Comparison of ENCODE assay signal across 20 mouse cellular contexts in the genomic region with DNA sequence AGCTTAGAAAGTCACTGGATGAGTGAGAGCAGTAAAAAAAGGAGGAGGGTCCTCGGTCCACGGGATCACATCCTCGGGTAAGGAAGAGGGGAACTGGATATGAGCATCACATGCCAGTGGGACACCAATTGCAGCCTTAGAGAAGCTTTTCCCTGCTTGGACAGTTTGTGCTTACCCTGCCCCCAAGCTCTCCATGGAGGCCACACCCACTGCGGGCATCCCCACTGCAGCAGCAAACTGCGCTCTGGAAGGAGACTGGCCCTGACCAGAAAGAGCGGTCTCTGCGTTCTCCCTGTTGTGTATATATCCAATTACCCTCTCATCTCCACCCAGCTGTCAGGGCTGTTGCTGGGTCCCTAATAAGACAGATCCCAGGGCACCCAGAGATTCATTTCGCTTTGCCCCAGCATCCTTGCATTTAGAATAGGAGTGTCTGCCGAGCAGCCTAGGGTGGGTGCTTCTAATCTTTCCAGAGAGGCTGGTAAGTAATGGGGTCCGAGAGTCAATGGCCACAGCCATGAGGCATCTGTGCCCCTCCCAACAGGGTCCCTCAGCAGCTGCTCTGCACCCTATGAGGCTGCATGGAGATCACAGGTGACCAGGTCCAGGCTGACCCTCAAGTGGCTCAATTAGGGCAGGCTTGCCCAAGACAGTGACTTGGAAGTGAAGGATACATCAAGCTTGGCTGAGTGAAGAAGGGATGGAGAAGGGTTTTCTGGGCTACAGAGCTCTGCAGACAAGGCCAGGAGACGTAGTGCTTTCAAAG. TPM values are rescaled to one million over a fixed set of nuclear protein-coding genes. Genes with fewer than 3 reads are reported as not detected.
DNase-seq lines count a peak whose midpoint lies in the region; ATAC-seq lines count a peak whose summit lies in the region.
"Had no signal": no experiment of that assay in that cellular context is flagged by ENCODE, and none has a peak within 500 bp of the region (broad histone marks: within the 10 kb centered on the region; RNA-seq: fewer than 3 reads in every experiment).

No protein-coding gene starts in this region.

- WGBS in kidney, embryonic 14.5 days, result 66% methylated on average over 11 of the region's 11 CpGs
- WGBS in midbrain, embryonic 12.5 days, result 39% methylated on average over 11 of the region's 11 CpGs
- 36% methylated on average over 11 of the region's 11 CpGs for WGBS in midbrain, embryonic 15.5 days
- 62% methylated on average over 11 of the region's 11 CpGs for WGBS in stomach, embryonic 16.5 days
- 44% methylated on average over 11 of the region's 11 CpGs for WGBS in forebrain, embryonic 13.5 days

- H3K27ac ChIP-seq in kidney, embryonic 14.5 days (ENCODE audit: low read depth, low read length), result no peak overlapping the region
- 0 out of 2 replicates have a peak overlapping the region, but pooled peaks have one; percentile 12 for H3K27ac ChIP-seq in midbrain, embryonic 12.5 days (replicated peaks)
- no peak overlapping the region for H3K27ac ChIP-seq in midbrain, embryonic 15.5 days
- H3K27ac ChIP-seq in stomach, embryonic 16.5 days (ENCODE audit: low read length), result no peak overlapping the region
- H3K27ac ChIP-seq in forebrain, embryonic 13.5 days, result no peak overlapping the region
- H3K27ac ChIP-seq: forebrain, embryonic 12.5 days; liver, embryonic 15.5 days; macrophage; neural tube, embryonic 15.5 days had no signal

- no peak overlapping the region for H3K4me2 ChIP-seq in kidney, embryonic 14.5 days (replicated peaks; ENCODE audit: low read depth, low read length)
- H3K4me2 ChIP-seq in midbrain, embryonic 12.5 days (replicated peaks), result no peak overlapping the region
- H3K4me2 ChIP-seq in midbrain, embryonic 15.5 days, result no peak overlapping the region
- no peak overlapping the region for H3K4me2 ChIP-seq in stomach, embryonic 16.5 days (ENCODE audit: low read depth, low read length)
- no peak overlapping the region for H3K4me2 ChIP-seq in forebrain, embryonic 13.5 days
- H3K4me2 ChIP-seq: forebrain, embryonic 12.5 days; liver, embryonic 15.5 days; neural tube, embryonic 15.5 days had no signal

- ATAC-seq in kidney, embryonic 14.5 days (ENCODE audit: low FRiP score, low TSS enrichment), result peak; percentile 51
- no peak for ATAC-seq in midbrain, embryonic 12.5 days (ENCODE audit: low FRiP score, low read depth)
- no peak for ATAC-seq in midbrain, embryonic 15.5 days (replicated peaks)
- peak; percentile 41; the same call in 1 of the 2 replicates for ATAC-seq in stomach, embryonic 16.5 days (ENCODE audit: insufficient read depth, low FRiP score)
- no peak for ATAC-seq in forebrain, embryonic 13.5 days

- DNase-seq in embryo, embryonic 11 days, result peak; percentile 36
- no peak for DNase-seq in embryo, embryonic 9.5 days (ENCODE audit: extremely low spot score)
- no peak for DNase-seq in kidney, postnatal 36 days
- DNase-seq: adrenal gland, adult 2 months; cerebellum, adult 8-10 months; kidney, postnatal 10 days; left cerebral cortex, postnatal 4 days; right cerebral cortex, postnatal 4 days; thymus, adult 2 months had no signal

- no peak overlapping the region for H3K9ac ChIP-seq in kidney, embryonic 14.5 days (ENCODE audit: low read depth, low read length)
- H3K9ac ChIP-seq in midbrain, embryonic 12.5 days (replicated peaks), result no peak overlapping the region
- H3K9ac ChIP-seq in midbrain, embryonic 15.5 days, result no peak overlapping the region
- no peak overlapping the region for H3K9ac ChIP-seq in stomach, embryonic 16.5 days (ENCODE audit: low read length)
- H3K9ac ChIP-seq in forebrain, embryonic 13.5 days, result no peak overlapping the region
- H3K9ac ChIP-seq: forebrain, embryonic 12.5 days; liver, embryonic 15.5 days; neural tube, embryonic 15.5 days had no signal

- peaks cover 13% of the 10 kb centered on the region for H3K4me1 ChIP-seq in kidney, embryonic 14.5 days (ENCODE audit: control insufficient read depth, insufficient read depth, low read length)
- peaks cover 26% of the 10 kb centered on the region for H3K4me1 ChIP-seq in midbrain, embryonic 12.5 days
- H3K4me1 ChIP-seq in midbrain, embryonic 15.5 days, result peaks cover 16% of the 10 kb centered on the region
- peaks cover 14% of the 10 kb centered on the region for H3K4me1 ChIP-seq in stomach, embryonic 16.5 days (ENCODE audit: control insufficient read depth, insufficient read depth, low read length)
- H3K4me1 ChIP-seq in forebrain, embryonic 13.5 days, result peaks cover 20% of the 10 kb centered on the region
- H3K4me1 ChIP-seq: liver, embryonic 15.5 days had no signal

- H3K36me3 ChIP-seq in kidney, embryonic 14.5 days (ENCODE audit: control insufficient read depth, insufficient read depth, low read length), result peaks cover 15% of the 10 kb centered on the region; the same call in 1 of the 2 replicates
- peaks cover 28% of the 10 kb centered on the region for H3K36me3 ChIP-seq in midbrain, embryonic 12.5 days
- no peaks in the 10 kb centered on the region for H3K36me3 ChIP-seq in midbrain, embryonic 15.5 days (replicated peaks)
- no peaks in the 10 kb centered on the region for H3K36me3 ChIP-seq in stomach, embryonic 16.5 days (ENCODE audit: control insufficient read depth, insufficient read depth, low read length)
- peaks cover 18% of the 10 kb centered on the region for H3K36me3 ChIP-seq in forebrain, embryonic 13.5 days (ENCODE audit: poor library complexity, severe bottlenecking)
- H3K36me3 ChIP-seq: liver, embryonic 15.5 days had no signal

- H3K9me3 ChIP-seq in kidney, embryonic 14.5 days (ENCODE audit: control insufficient read depth, low read length), result no peaks in the 10 kb centered on the region
- H3K9me3 ChIP-seq in midbrain, embryonic 12.5 days, result no peaks in the 10 kb centered on the region
- no peaks in the 10 kb centered on the region for H3K9me3 ChIP-seq in midbrain, embryonic 15.5 days
- H3K9me3 ChIP-seq in stomach, embryonic 16.5 days (replicated peaks; ENCODE audit: control insufficient read depth, low read length), result no peaks in the 10 kb centered on the region
- no peaks in the 10 kb centered on the region for H3K9me3 ChIP-seq in forebrain, embryonic 13.5 days (replicated peaks)
- H3K9me3 ChIP-seq: forebrain, embryonic 12.5 days; liver, embryonic 15.5 days; neural tube, embryonic 15.5 days had no signal

- no peaks in the 10 kb centered on the region for H3K27me3 ChIP-seq in kidney, embryonic 14.5 days (ENCODE audit: control insufficient read depth, insufficient read depth, low read length)
- no peaks in the 10 kb centered on the region for H3K27me3 ChIP-seq in midbrain, embryonic 12.5 days
- H3K27me3 ChIP-seq in midbrain, embryonic 15.5 days (replicated peaks), result no peaks in the 10 kb centered on the region
- H3K27me3 ChIP-seq in stomach, embryonic 16.5 days (ENCODE audit: control insufficient read depth, insufficient read depth, low read length), result no peaks in the 10 kb centered on the region
- H3K27me3 ChIP-seq in forebrain, embryonic 13.5 days, result no peaks in the 10 kb centered on the region
- H3K27me3 ChIP-seq: liver, embryonic 15.5 days; neural tube, embryonic 15.5 days had no signal

- no peak overlapping the region for H3K4me3 ChIP-seq in kidney, embryonic 14.5 days (ENCODE audit: low read length)
- no peak overlapping the region for H3K4me3 ChIP-seq in midbrain, embryonic 12.5 days
- no peak overlapping the region for H3K4me3 ChIP-seq in midbrain, embryonic 15.5 days
- no peak overlapping the region for H3K4me3 ChIP-seq in stomach, embryonic 16.5 days (replicated peaks; ENCODE audit: low read length)
- H3K4me3 ChIP-seq in forebrain, embryonic 13.5 days, result no peak overlapping the region
- H3K4me3 ChIP-seq: forebrain, embryonic 12.5 days; liver, embryonic 15.5 days; neural tube, embryonic 15.5 days had no signal

RNA-seq across cellular contexts. Expression of a gene that starts 8.9 kb away (rescaled TPM):
- polyA plus RNA-seq in kidney, embryonic 14.5 days (2014; fragmentation: Nextera tagmentation; extraction: Ambion mirVana), result 9.0 and 9.9 TPM in 2 replicates
- polyA plus RNA-seq in midbrain, embryonic 12.5 days (2016; fragmentation: Nextera tagmentation; extraction: Ambion mirVana), result 8.4 and 9.3 TPM in 2 replicates
- 4.1 and 4.2 TPM in 2 replicates for polyA plus RNA-seq in midbrain, embryonic 15.5 days (2015; fragmentation: Nextera tagmentation; extraction: Ambion mirVana)
- 3.4 and 3.5 TPM in 2 replicates for polyA plus RNA-seq in stomach, embryonic 16.5 days (2015; fragmentation: Nextera tagmentation; extraction: Ambion mirVana)
- polyA plus RNA-seq in forebrain, embryonic 13.5 days (2015; fragmentation: Nextera tagmentation; extraction: Ambion mirVana), result 4.8 TPM in 2 replicates
- polyA plus RNA-seq: macrophage had no signal

RNA-seq across cellular contexts. Expression of a gene that starts 23.4 kb away (rescaled TPM):
- polyA plus RNA-seq in kidney, embryonic 14.5 days (2014; fragmentation: Nextera tagmentation; extraction: Ambion mirVana), result not detected in 2 replicates
- not detected in 2 replicates for polyA plus RNA-seq in midbrain, embryonic 12.5 days (2016; fragmentation: Nextera tagmentation; extraction: Ambion mirVana)
- polyA plus RNA-seq in midbrain, embryonic 15.5 days (2015; fragmentation: Nextera tagmentation; extraction: Ambion mirVana), result not detected in 2 replicates
- 3.1 and 3.2 TPM in 2 replicates for polyA plus RNA-seq in stomach, embryonic 16.5 days (2015; fragmentation: Nextera tagmentation; extraction: Ambion mirVana)
- polyA plus RNA-seq in forebrain, embryonic 13.5 days (2015; fragmentation: Nextera tagmentation; extraction: Ambion mirVana), result not detected in 2 replicates
- polyA plus RNA-seq: adrenal gland, adult 2 months; forebrain, embryonic 12.5 days; gonadal fat pad, adult 2 months; heart, embryonic 14.5 days; liver, embryonic 15.5 days; macrophage; neural tube, embryonic 15.5 days had no signal

RNA-seq across cellular contexts. Expression of a gene that starts 49.3 kb away (rescaled TPM):
- polyA plus RNA-seq in kidney, embryonic 14.5 days (2014; fragmentation: Nextera tagmentation; extraction: Ambion mirVana), result 25.8 and 31.1 TPM in 2 replicates
- 32.4 and 32.6 TPM in 2 replicates for polyA plus RNA-seq in midbrain, embryonic 12.5 days (2016; fragmentation: Nextera tagmentation; extraction: Ambion mirVana)
- 13.7 and 15.3 TPM in 2 replicates for polyA plus RNA-seq in midbrain, embryonic 15.5 days (2015; fragmentation: Nextera tagmentation; extraction: Ambion mirVana)
- polyA plus RNA-seq in stomach, embryonic 16.5 days (2015; fragmentation: Nextera tagmentation; extraction: Ambion mirVana), result 9.9 and 11.0 TPM in 2 replicates
- polyA plus RNA-seq in forebrain, embryonic 13.5 days (2015; fragmentation: Nextera tagmentation; extraction: Ambion mirVana), result 13.9 and 15.1 TPM in 2 replicates

Comparison
In these comparisons a context has a peak if more than half of its experiments do, and no peak if none do; other contexts are left out.
1. ATAC-seq: peak in kidney, embryonic 14.5 days (single experiment) and stomach, embryonic 16.5 days (single experiment); none in midbrain, embryonic 12.5 days (single experiment), midbrain, embryonic 15.5 days (single experiment) and forebrain, embryonic 13.5 days (single experiment).